In genomic region chr4:43350038-43350560, GRCm38 (mm10) we compare ENCODE assay signal across 27 mouse cellular contexts. TPM values are rescaled to one million over a fixed set of nuclear protein-coding genes. Genes with fewer than 3 reads are reported as not detected.
A peak's percentile ranks its signal among the peaks of the same experiment; 100 is the strongest.
DNase-seq lines count a peak whose midpoint lies in the region; ATAC-seq and TF ChIP-seq lines count a peak whose summit lies in the region.
"Had no signal": no experiment of that assay in that cellular context is flagged by ENCODE, and none has a peak within 500 bp of the region (broad histone marks: within the 10 kb centered on the region; RNA-seq: fewer than 3 reads in every experiment).

No protein-coding gene starts in this region.

- H3K4me3 ChIP-seq in liver, postnatal 0 days (ENCODE audit: low read depth, low read length), result no peak overlapping the region
- H3K4me3 ChIP-seq in liver, embryonic 12.5 days, result no peak overlapping the region
- no peak overlapping the region for H3K4me3 ChIP-seq in midbrain, embryonic 14.5 days (replicated peaks; ENCODE audit: low read depth, low read length)
- H3K4me3 ChIP-seq: embryonic facial prominence, embryonic 15.5 days; forebrain, embryonic 10.5 days; heart, embryonic 15.5 days; liver, embryonic 13.5 days; lung, embryonic 15.5 days; neural tube, embryonic 12.5 days had no signal

- no peak overlapping the region for H3K27ac ChIP-seq in liver, postnatal 0 days (ENCODE audit: low read depth)
- H3K27ac ChIP-seq in liver, embryonic 12.5 days, result no peak overlapping the region
- no peak overlapping the region for H3K27ac ChIP-seq in midbrain, embryonic 14.5 days (replicated peaks; ENCODE audit: low read depth, low read length)
- H3K27ac ChIP-seq: embryonic facial prominence, embryonic 15.5 days; forebrain, embryonic 10.5 days; heart, embryonic 15.5 days; hindbrain, embryonic 14.5 days; liver, embryonic 13.5 days; lung, embryonic 15.5 days; neural tube, embryonic 12.5 days had no signal

- 0 out of 2 replicates have a peak, but pooled peaks have one; percentile 40 for ATAC-seq in liver, postnatal 0 days
- ATAC-seq in liver, embryonic 12.5 days, result no peak
- ATAC-seq in midbrain, embryonic 14.5 days (ENCODE audit: low FRiP score, low TSS enrichment), result no peak
- ATAC-seq: CD4-positive, CD25-positive, alpha-beta regulatory T cell, adult 4 months; forebrain, embryonic 16.5 days; inflammation-experienced regulatory T-cells, adult 6 months; Patski had no signal

- H3K9me3 ChIP-seq in liver, postnatal 0 days (ENCODE audit: low read length), result no peaks in the 10 kb centered on the region
- no peaks in the 10 kb centered on the region for H3K9me3 ChIP-seq in liver, embryonic 12.5 days (replicated peaks)
- no peaks in the 10 kb centered on the region for H3K9me3 ChIP-seq in midbrain, embryonic 14.5 days (ENCODE audit: control insufficient read depth, low read length)
- H3K9me3 ChIP-seq: embryonic facial prominence, embryonic 15.5 days; forebrain, embryonic 10.5 days; heart, embryonic 15.5 days; liver, embryonic 13.5 days; lung, embryonic 15.5 days had no signal

- no peaks in the 10 kb centered on the region for H3K27me3 ChIP-seq in liver, postnatal 0 days (ENCODE audit: insufficient read depth, low read length)
- no peaks in the 10 kb centered on the region for H3K27me3 ChIP-seq in liver, embryonic 12.5 days (replicated peaks)
- no peaks in the 10 kb centered on the region for H3K27me3 ChIP-seq in midbrain, embryonic 14.5 days (ENCODE audit: control insufficient read depth, insufficient read depth, low read length)
- H3K27me3 ChIP-seq: embryonic facial prominence, embryonic 15.5 days; heart, embryonic 15.5 days; liver, embryonic 13.5 days; lung, embryonic 15.5 days; neural tube, embryonic 12.5 days; Patski had no signal

- TF ChIP-seq CTCF in liver, postnatal 0 days (IDR thresholded peaks at IDR 0.05; ENCODE audit: low read depth), result no peak

- no peaks in the 10 kb centered on the region for H3K36me3 ChIP-seq in liver, postnatal 0 days (replicated peaks; ENCODE audit: insufficient read depth, low read length)
- H3K36me3 ChIP-seq in liver, embryonic 12.5 days, result no peaks in the 10 kb centered on the region
- H3K36me3 ChIP-seq in midbrain, embryonic 14.5 days (ENCODE audit: control insufficient read depth, insufficient read depth, low read length), result no peaks in the 10 kb centered on the region
- H3K36me3 ChIP-seq: embryonic facial prominence, embryonic 15.5 days; forebrain, embryonic 10.5 days; heart, embryonic 15.5 days; liver, embryonic 13.5 days; lung, embryonic 15.5 days; neural tube, embryonic 12.5 days had no signal

- no peak for DNase-seq in liver, postnatal 0 days
- peak; percentile 6 for DNase-seq in Muller cell, postnatal 12 days (ENCODE audit: inconsistent ontology term)
- DNase-seq in fibroblast of lung, adult 2 months (ENCODE audit: low read depth), result peak; percentile 52
- peak; percentile 43 for DNase-seq in yolk sac, embryonic 10.5 days (ENCODE audit: low spot score)
- DNase-seq in urinary bladder, postnatal 4 days (ENCODE audit: low spot score in 2 of 2), result no peak
- DNase-seq in midbrain, embryonic 14.5 days, result no peak
- DNase-seq: adrenal gland, postnatal 25 days; cerebellum, adult 8-10 months; gastrocnemius, postnatal 36 days; heart, postnatal 36 days; kidney, adult 8-10 months; kidney, postnatal 10 days; liver, embryonic 13.5 days; right cerebral cortex, postnatal 25 days; spleen, adult 18-20 months had no signal

- no peak overlapping the region for H3K9ac ChIP-seq in liver, postnatal 0 days (replicated peaks)
- H3K9ac ChIP-seq in liver, embryonic 12.5 days, result no peak overlapping the region
- no peak overlapping the region for H3K9ac ChIP-seq in midbrain, embryonic 14.5 days (replicated peaks; ENCODE audit: low read length)
- H3K9ac ChIP-seq: embryonic facial prominence, embryonic 15.5 days; heart, embryonic 15.5 days; hindbrain, embryonic 14.5 days; liver, embryonic 13.5 days; lung, embryonic 15.5 days; neural tube, embryonic 12.5 days had no signal

- TF ChIP-seq EP300 in liver, postnatal 0 days (IDR thresholded peaks at IDR 0.05; ENCODE audit: low read depth), result no peak

- WGBS in liver, postnatal 0 days (ENCODE audit: insufficient replicate concordance), result 29% methylated on average over 6 of the region's 6 CpGs
- WGBS in liver, embryonic 12.5 days (ENCODE audit: insufficient replicate concordance), result 47% methylated on average over 6 of the region's 6 CpGs
- WGBS in midbrain, embryonic 14.5 days, result 77% methylated on average over 6 of the region's 6 CpGs

- H3K4me2 ChIP-seq in liver, postnatal 0 days (ENCODE audit: low read depth, low read length), result no peak overlapping the region
- H3K4me2 ChIP-seq in liver, embryonic 12.5 days, result no peak overlapping the region
- H3K4me2 ChIP-seq in midbrain, embryonic 14.5 days (ENCODE audit: low read length), result no peak overlapping the region
- H3K4me2 ChIP-seq: embryonic facial prominence, embryonic 15.5 days; heart, embryonic 15.5 days; hindbrain, embryonic 14.5 days; liver, embryonic 13.5 days; lung, embryonic 15.5 days; midbrain, embryonic 11.5 days; neural tube, embryonic 12.5 days had no signal

- H3K4me1 ChIP-seq in liver, postnatal 0 days (ENCODE audit: insufficient read depth), result no peaks in the 10 kb centered on the region
- no peaks in the 10 kb centered on the region for H3K4me1 ChIP-seq in liver, embryonic 12.5 days
- no peaks in the 10 kb centered on the region for H3K4me1 ChIP-seq in midbrain, embryonic 14.5 days (ENCODE audit: control insufficient read depth, insufficient read depth, low read length)
- H3K4me1 ChIP-seq: embryonic facial prominence, embryonic 15.5 days; forebrain, embryonic 10.5 days; heart, embryonic 15.5 days; liver, embryonic 13.5 days; lung, embryonic 15.5 days; neural tube, embryonic 12.5 days had no signal

RNA-seq across cellular contexts. Expression of gene Rusc2, which starts 31.7 kb away (rescaled TPM):
- 1.9 and 2.1 TPM in 2 replicates for polyA plus RNA-seq in liver, postnatal 0 days (2015; fragmentation: Nextera tagmentation; extraction: Ambion mirVana)
- 1.7 and 1.9 TPM in 2 replicates for polyA plus RNA-seq in liver, embryonic 12.5 days (2016; fragmentation: Nextera tagmentation; extraction: Ambion mirVana)
- polyA plus RNA-seq in midbrain, embryonic 14.5 days (2014; fragmentation: Nextera tagmentation; extraction: Ambion mirVana), result 68.1 and 106 TPM in 2 replicates
- polyA plus RNA-seq: CD4-positive, CD25-positive, alpha-beta regulatory T cell, adult 4 months; inflammation-experienced regulatory T-cells, adult 6 months had no signal

Comparison
In these comparisons a context has a peak if more than half of its experiments do, and no peak if none do; other contexts are left out.
1. DNase-seq: peak in Muller cell, postnatal 12 days (single experiment), fibroblast of lung, adult 2 months (single experiment) and yolk sac, embryonic 10.5 days (single experiment); none in liver, postnatal 0 days (single experiment), urinary bladder, postnatal 4 days (0 of 2) and midbrain, embryonic 14.5 days (single experiment).
2. RNA of gene Rusc2, which starts 31.7 kb away (polyA plus RNA-seq): 68.1 to 106 TPM in midbrain, embryonic 14.5 days; 1.9 to 2.1 TPM in liver, postnatal 0 days and 1.7 to 1.9 TPM in liver, embryonic 12.5 days; every median in the first group is over 10 times any median in the second.